Mouse (Mus musculus) E14TG2a.4 (cell line): ENCODE measurements around the gene Tpst2.
A peak's percentile ranks its signal among the peaks of the same experiment; 100 is the strongest.

ENCODE experiments used
- H3K27me3 ChIP-seq: 2 replicates; pipeline ENCODE4 v1.6.1; 2014; ENCODE audit warnings: low read length, control low read depth; ENCODE audit not compliant: insufficient read depth
- H3K36me3 ChIP-seq: 2 replicates; pipeline ENCODE4 v1.6.1; 2014; ENCODE audit warnings: low read length, control low read depth; ENCODE audit not compliant: insufficient read depth
- H3K4me1 ChIP-seq: replicated peaks from 2 replicates; pipeline ENCODE4 v1.6.1; 2014; ENCODE audit warnings: low read depth, low read length, control low read depth
- H3K4me3 ChIP-seq: replicated peaks from 2 replicates; pipeline ENCODE4 v1.5.1; 2014; ENCODE audit warnings: mild to moderate bottlenecking, low read length
- H3K9me3 ChIP-seq: 2 replicates; pipeline ENCODE4 v1.6.1; 2014; ENCODE audit warnings: low read length, control low read depth
- CTCF ChIP-seq: conservative IDR thresholded peaks from 2 replicates; pipeline ENCODE4 v1.5.1; 2014; ENCODE audit warnings: low read length
- NANOG ChIP-seq: IDR thresholded peaks from 2 replicates; pipeline ENCODE4 v1.6.1; 2014; ENCODE audit warnings: borderline replicate concordance, low read length, mixed read lengths
- POU5F1 ChIP-seq: IDR thresholded peaks from 2 replicates; pipeline ENCODE4 v1.6.1; 2014; ENCODE audit warnings: low read length, borderline replicate concordance

Gene Tpst2

GRCm38 (mm10) chr5:112238781-112239482 lies 37.6 kb upstream of the Tpst2 start:
- H3K9me3 ChIP-seq = peaks cover 9% of the 10 kb centered on the region
- H3K4me1 ChIP-seq = peaks cover 48% of the 10 kb centered on the region
- no peak for TF ChIP-seq POU5F1
- no peak for TF ChIP-seq NANOG
- TF ChIP-seq CTCF = no peak
- no peak overlapping the region for H3K4me3 ChIP-seq
- peaks cover 29% of the 10 kb centered on the region for H3K27me3 ChIP-seq
- no peaks in the 10 kb centered on the region for H3K36me3 ChIP-seq

- H3K9me3 ChIP-seq = peaks cover 8% of the 10 kb centered on the region
- peaks cover 39% of the 10 kb centered on the region for H3K27me3 ChIP-seq
- TF ChIP-seq CTCF (peak; percentile 63), POU5F1 (no peak)
- peaks cover 40% of the 10 kb centered on the region for H3K4me1 ChIP-seq
- no peak overlapping the region for H3K4me3 ChIP-seq
- H3K36me3 ChIP-seq = no peaks in the 10 kb centered on the region
Measured at GRCm38 (mm10) chr5:112240761-112241160, 35.7 kb upstream of the Tpst2 start.

DNA sequence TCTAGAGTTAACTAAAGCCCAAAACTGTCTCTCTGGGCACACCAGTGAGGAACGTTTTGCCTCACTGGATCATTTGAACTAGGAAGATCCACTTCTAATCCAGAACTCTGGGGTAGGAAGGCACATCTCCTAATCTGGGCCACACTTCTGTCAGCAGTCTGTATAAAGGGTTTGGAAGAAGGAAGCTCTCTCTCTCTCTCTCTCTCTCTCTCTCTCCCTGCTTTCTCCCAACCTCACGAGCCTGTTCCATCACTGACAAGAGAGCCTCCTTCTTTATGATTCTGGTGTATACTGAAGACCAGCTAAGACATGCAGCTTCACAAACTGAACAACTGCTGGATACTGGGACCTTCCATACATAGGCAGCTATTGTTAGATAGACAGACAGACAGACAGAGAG lies 34.6 kb upstream of the Tpst2 start:
- Histone ChIP-seq H3K36me3 (no peaks in the 10 kb centered on the region), H3K4me3 (no peak overlapping the region), H3K27me3 (peaks cover 39% of the 10 kb centered on the region), H3K4me1 (peaks cover 36% of the 10 kb centered on the region), H3K9me3 (no peaks in the 10 kb centered on the region)
- TF ChIP-seq NANOG (no peak), POU5F1 (no peak), CTCF (no peak)

DNA sequence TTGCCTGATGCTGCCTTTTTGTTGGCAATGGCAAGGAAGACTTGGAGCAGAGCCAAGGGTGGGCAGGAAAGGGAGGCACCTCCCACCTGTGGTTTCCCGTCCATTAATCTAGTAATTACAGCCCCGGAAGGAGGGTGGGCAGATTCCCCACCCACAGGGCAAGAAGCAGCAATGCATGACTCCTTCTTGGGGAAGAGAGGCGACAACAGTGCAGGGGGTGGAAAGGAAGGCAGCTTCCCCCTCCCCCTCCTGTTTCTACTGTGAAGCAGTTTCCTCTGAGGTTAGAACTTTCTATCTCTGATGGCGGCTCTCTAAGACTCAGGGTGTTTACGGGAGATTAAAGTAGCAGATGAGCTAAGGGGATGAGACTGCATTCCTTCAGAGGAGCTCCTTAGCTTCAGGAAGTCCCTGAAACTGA lies 34.1 kb upstream of the Tpst2 start:
- H3K4me1 ChIP-seq = peaks cover 36% of the 10 kb centered on the region
- TF ChIP-seq NANOG (no peak), CTCF (no peak), POU5F1 (no peak)

GRCm38 (mm10) chr5:112243041-112243440 lies 33.5 kb upstream of the Tpst2 start:
- no peaks in the 10 kb centered on the region for H3K9me3 ChIP-seq
- H3K4me3 ChIP-seq = no peak overlapping the region
- H3K27me3 ChIP-seq = peaks cover 29% of the 10 kb centered on the region
- peaks cover 35% of the 10 kb centered on the region for H3K4me1 ChIP-seq
- no peaks in the 10 kb centered on the region for H3K36me3 ChIP-seq
- TF ChIP-seq CTCF = no peak
- TF ChIP-seq POU5F1 = no peak
- no peak for TF ChIP-seq NANOG

More for the DNA sequence above, 34.1 kb upstream of the Tpst2 start:
- peaks cover 34% of the 10 kb centered on the region for H3K27me3 ChIP-seq
- H3K9me3 ChIP-seq = no peaks in the 10 kb centered on the region
- H3K36me3 ChIP-seq = no peaks in the 10 kb centered on the region
- H3K4me3 ChIP-seq = no peak overlapping the region

DNA sequence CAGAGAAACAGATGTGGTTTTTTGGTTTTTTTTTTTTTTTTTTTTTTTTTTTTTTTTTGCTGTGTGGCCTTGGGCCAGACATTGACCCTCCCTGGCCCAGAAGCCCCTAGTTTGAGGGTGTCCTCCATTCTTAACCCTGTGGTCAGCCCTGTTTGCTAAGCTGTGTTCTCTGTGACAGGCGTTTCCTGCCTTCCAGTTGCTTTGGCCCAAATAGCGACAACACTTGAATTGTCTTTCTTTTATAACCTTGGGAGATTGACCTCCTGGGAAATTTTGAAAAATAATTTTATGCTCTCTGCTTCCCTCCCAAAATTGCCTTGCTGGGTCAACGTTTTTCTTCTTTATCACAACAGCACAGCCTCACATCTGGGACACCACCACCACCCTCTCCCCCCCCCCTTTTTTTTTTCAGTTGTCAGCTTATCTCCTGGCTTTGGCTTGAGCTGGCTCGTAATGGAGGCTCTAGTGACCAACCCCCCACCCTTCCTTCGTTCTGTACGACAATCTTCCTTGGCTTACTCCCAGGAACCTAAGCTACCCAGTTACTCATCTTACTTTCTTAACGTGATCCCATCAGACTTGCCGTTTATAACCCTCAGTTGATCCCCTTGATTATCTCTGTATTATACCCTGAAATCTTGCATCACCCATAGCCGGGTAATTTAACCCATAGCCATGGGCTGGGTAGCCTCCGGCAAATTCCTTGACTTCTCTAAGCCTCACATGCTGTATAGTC lies 32.8 kb upstream of the Tpst2 start:
- no peak overlapping the region for H3K4me3 ChIP-seq
- peaks cover 22% of the 10 kb centered on the region for H3K27me3 ChIP-seq
- no peaks in the 10 kb centered on the region for H3K36me3 ChIP-seq
- TF ChIP-seq CTCF (no peak), POU5F1 (no peak)
- H3K4me1 ChIP-seq = peaks cover 34% of the 10 kb centered on the region
- no peaks in the 10 kb centered on the region for H3K9me3 ChIP-seq

GRCm38 (mm10) chr5:112244275-112244562 lies 32.3 kb upstream of the Tpst2 start:
- no peaks in the 10 kb centered on the region for H3K9me3 ChIP-seq
- peaks cover 17% of the 10 kb centered on the region for H3K27me3 ChIP-seq

DNA sequence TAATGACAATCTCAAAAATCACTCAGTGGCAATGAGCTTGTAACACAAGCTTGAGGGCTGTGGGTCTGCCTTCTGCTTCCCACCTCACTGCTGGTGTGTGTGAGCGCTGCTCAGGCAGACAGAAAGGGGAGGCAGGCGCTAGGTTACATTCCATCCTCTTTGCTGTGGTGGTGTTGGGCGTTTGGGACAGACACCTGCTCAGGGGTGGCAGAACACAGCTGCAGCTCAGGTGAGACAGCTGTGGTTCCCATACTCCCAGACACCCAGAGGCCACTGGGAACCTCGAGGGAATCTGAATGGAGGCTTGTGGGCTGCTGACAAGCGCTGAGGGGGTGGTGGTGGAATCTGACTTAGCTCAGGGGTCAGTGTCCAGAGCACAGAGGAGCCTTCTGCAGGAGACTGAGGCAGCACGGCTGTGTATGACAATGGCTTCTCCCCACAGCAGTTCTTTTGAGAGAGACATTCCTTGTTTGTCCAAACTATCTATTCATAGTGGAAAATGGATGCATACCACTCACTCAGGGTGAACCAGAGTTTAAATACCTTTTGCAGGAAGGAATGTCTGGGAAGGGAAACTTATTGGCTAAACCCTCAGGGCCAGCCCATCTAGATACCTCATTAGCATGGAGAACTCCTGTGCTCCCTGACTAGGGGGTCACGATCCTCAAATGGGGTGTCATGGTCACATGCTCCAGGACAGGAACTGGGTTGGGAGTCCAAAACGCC lies 31.4 kb upstream of the Tpst2 start:
- Histone ChIP-seq H3K4me3 (no peak overlapping the region), H3K9me3 (no peaks in the 10 kb centered on the region), H3K27me3 (peaks cover 15% of the 10 kb centered on the region)

More at GRCm38 (mm10) chr5:112244275-112244562, 32.3 kb upstream of the Tpst2 start:
- TF ChIP-seq NANOG (no peak), CTCF (no peak), POU5F1 (no peak)
- H3K36me3 ChIP-seq = no peaks in the 10 kb centered on the region
- no peak overlapping the region for H3K4me3 ChIP-seq
- H3K4me1 ChIP-seq = peaks cover 30% of the 10 kb centered on the region

More for the DNA sequence above, 31.4 kb upstream of the Tpst2 start:
- H3K4me1 ChIP-seq = peaks cover 29% of the 10 kb centered on the region
- H3K36me3 ChIP-seq = no peaks in the 10 kb centered on the region
- no peak for TF ChIP-seq POU5F1
- no peak for TF ChIP-seq CTCF
- no peak for TF ChIP-seq NANOG
